Mouse (Mus musculus): ENCODE measurements at regions not wholly inside any gene's neighbourhood (a gene's known extent, or its start where the extent isn't known, plus 50 kb on each side); places are given as distances from the start of the nearest gene placed in this dataset.

GRCm38 (mm10) chr2:64706646-64707177 is 318.1 kb downstream of the Grb14 start:
- DNase-seq: peak; percentile 23

- peak; percentile 20 for DNase-seq
These were observed 328.8 kb downstream of the Grb14 start for GRCm38 (mm10) chr2:64695974-64696373.

GRCm38 (mm10) chr2:64691444-64691843 is 333.3 kb downstream of the Grb14 start:
- peak; percentile 37 for DNase-seq

GRCm38 (mm10) chr2:64690996-64691395 is 333.8 kb downstream of the Grb14 start:
- no peak for DNase-seq

- no peak for DNase-seq
These were observed 338.0 kb downstream of the Grb14 start for GRCm38 (mm10) chr2:64686781-64687180.

- DNase-seq: no peak
These were observed 375.2 kb downstream of the Grb14 start for GRCm38 (mm10) chr2:64649614-64650013.

GRCm38 (mm10) chr2:64616931-64617330 is 407.9 kb downstream of the Grb14 start:
- no peak for DNase-seq

GRCm38 (mm10) chr2:64606864-64607263 is 417.9 kb downstream of the Grb14 start:
- no peak for DNase-seq

- no peak for DNase-seq
These were observed 442.5 kb downstream of the Grb14 start for GRCm38 (mm10) chr2:64582258-64582657.

- DNase-seq: no peak
These were observed 438.2 kb upstream of the Fign start for GRCm38 (mm10) chr2:64536032-64536431.

GRCm38 (mm10) chr2:64535351-64535851 is 437.6 kb upstream of the Fign start:
- no peak for DNase-seq

- DNase-seq: no peak
These were observed 437.0 kb upstream of the Fign start for GRCm38 (mm10) chr2:64534869-64535268.

- DNase-seq: no peak
These were observed 436.5 kb upstream of the Fign start for GRCm38 (mm10) chr2:64534344-64534743.

- no peak for DNase-seq
These were observed 424.9 kb upstream of the Fign start for GRCm38 (mm10) chr2:64522722-64523121.

- DNase-seq: no peak
These were observed 424.4 kb upstream of the Fign start for GRCm38 (mm10) chr2:64522233-64522632.

GRCm38 (mm10) chr2:64495725-64496124 is 397.9 kb upstream of the Fign start:
- DNase-seq: no peak

GRCm38 (mm10) chr2:64466412-64466970 is 368.7 kb upstream of the Fign start:
- DNase-seq: peak; percentile 1

- DNase-seq: no peak
These were observed 364.8 kb upstream of the Fign start for GRCm38 (mm10) chr2:64462466-64463114.

GRCm38 (mm10) chr2:64462041-64462440 is 364.2 kb upstream of the Fign start:
- DNase-seq: no peak

- no peak for DNase-seq
These were observed 363.8 kb upstream of the Fign start for GRCm38 (mm10) chr2:64461636-64462035.

- peak; percentile 14 for DNase-seq
These were observed 360.3 kb upstream of the Fign start for GRCm38 (mm10) chr2:64458171-64458570.

- DNase-seq: no peak
These were observed 354.9 kb upstream of the Fign start for GRCm38 (mm10) chr2:64452690-64453089.

GRCm38 (mm10) chr2:64451614-64452317 is 353.9 kb upstream of the Fign start:
- no peak for DNase-seq

GRCm38 (mm10) chr2:64443171-64443570 is 345.3 kb upstream of the Fign start:
- DNase-seq: no peak
